Mouse (Mus musculus) layer of hippocampus, adult 2 months (tissue): Measurements from ENCODE around the gene Tbx21. TPM values are rescaled to one million over a fixed set of nuclear protein-coding genes. Genes with fewer than 3 reads are reported as not detected.

Experiments used
- DNase-seq, 2 experiments: peaks; one replicate each; pipeline ENCODE4 v3.0.0; 2022; ENCODE audit warnings: low spot score in 2 of 2
- H3K27ac ChIP-seq: fragments of 200-600 bp; 2 replicates; pipeline ENCODE4 v1.8.1; 2022
- H3K4me3 ChIP-seq: fragments of 200-600 bp; 2 replicates; pipeline ENCODE4 v1.8.1; 2022; ENCODE audit warnings: mild to moderate bottlenecking
- CTCF ChIP-seq: fragments of 200-600 bp; conservative IDR thresholded peaks from 2 replicates; pipeline ENCODE4 v1.8.1; 2022; ENCODE audit warnings: antibody characterized with exemption, mild to moderate bottlenecking, moderate library complexity
- total RNA-seq, 2 experiments: library from RNA; stranded (reverse); gene quantifications; 2 replicates each; pipeline ENCODE4 v1.2.3; 2021

Tbx21 gene
- total RNA-seq, 2 experiments from 2014 or later, result 0.17 to 0.23 TPM

GRCm38 (mm10) chr11:97145951-97146350 is 30.8 kb upstream of the Tbx21 start:
- no peak overlapping the region for H3K27ac ChIP-seq
- no peak overlapping the region for H3K4me3 ChIP-seq
- TF ChIP-seq CTCF, result no peak
- no peak for DNase-seq

GRCm38 (mm10) chr11:97145320-97145719 is 30.2 kb upstream of the Tbx21 start:
- no peak for TF ChIP-seq CTCF
- no peak overlapping the region for H3K27ac ChIP-seq
- H3K4me3 ChIP-seq, result no peak overlapping the region
- no peak for DNase-seq

- TF ChIP-seq CTCF, result no peak
- no peak for DNase-seq
- Histone ChIP-seq H3K27ac (no peak overlapping the region), H3K4me3 (no peak overlapping the region)
Measured at GRCm38 (mm10) chr11:97143196-97143900, 28.2 kb upstream of the Tbx21 start.

DNA sequence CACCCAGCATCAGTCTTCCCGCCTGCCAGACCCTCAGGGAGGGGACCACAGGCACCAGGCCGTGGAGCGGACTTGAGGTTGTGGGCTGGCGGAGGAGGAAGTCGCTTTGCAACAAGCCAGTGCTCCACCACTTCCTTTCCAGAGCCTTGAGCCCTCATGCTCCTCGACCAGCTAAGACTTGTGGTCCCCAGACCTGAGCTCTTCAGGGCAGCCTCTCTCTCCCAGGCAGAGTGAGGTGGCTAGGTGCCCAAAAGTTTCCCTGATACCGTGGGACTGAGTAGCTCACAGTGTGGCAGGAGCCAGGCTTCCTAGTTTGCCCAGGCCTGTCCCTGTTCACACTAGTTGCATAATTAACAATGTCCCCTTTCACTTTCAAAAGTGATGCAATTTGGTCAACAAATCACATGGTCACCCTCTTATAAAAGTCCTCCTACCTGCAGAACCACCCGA is 27.1 kb upstream of the Tbx21 start:
- Histone ChIP-seq H3K27ac (no peak overlapping the region), H3K4me3 (no peak overlapping the region)
- no peak for DNase-seq
- TF ChIP-seq CTCF, result no peak

- no peak overlapping the region for H3K4me3 ChIP-seq
- TF ChIP-seq CTCF, result no peak
- no peak overlapping the region for H3K27ac ChIP-seq
- no peak for DNase-seq
Measured at GRCm38 (mm10) chr11:97140811-97141210, 25.7 kb upstream of the Tbx21 start.

DNA sequence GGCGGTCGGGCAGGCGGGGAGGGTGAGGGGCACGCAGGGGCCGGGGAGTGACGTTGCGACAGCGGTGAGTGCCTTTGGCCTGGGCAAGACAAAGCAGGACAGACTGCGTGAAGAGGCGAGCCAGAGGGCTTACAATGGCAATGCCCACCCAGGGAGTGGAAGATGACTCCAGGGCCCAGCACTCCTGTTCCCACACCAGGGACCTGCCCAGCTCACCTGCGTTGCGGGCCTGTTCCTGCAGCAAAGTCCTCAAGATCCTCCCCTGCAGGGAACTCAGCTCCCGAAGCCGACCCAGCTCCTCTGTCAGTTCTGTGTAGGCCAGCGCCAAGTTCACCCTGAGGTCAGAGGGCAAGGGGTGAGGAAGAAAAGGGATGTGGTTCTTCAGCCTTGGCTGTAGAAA is 24.1 kb upstream of the Tbx21 start:
- DNase-seq, result no peak
- TF ChIP-seq CTCF, result no peak
- peak overlapping the region; percentile 46 for H3K4me3 ChIP-seq
- H3K27ac ChIP-seq, result peak overlapping the region; percentile 78

GRCm38 (mm10) chr11:97138554-97139226 is 23.6 kb upstream of the Tbx21 start:
- TF ChIP-seq CTCF, result no peak
- Histone ChIP-seq H3K27ac (peak overlapping the region; percentile 78), H3K4me3 (peak overlapping the region; percentile 46)
- DNase-seq, result no peak

DNA sequence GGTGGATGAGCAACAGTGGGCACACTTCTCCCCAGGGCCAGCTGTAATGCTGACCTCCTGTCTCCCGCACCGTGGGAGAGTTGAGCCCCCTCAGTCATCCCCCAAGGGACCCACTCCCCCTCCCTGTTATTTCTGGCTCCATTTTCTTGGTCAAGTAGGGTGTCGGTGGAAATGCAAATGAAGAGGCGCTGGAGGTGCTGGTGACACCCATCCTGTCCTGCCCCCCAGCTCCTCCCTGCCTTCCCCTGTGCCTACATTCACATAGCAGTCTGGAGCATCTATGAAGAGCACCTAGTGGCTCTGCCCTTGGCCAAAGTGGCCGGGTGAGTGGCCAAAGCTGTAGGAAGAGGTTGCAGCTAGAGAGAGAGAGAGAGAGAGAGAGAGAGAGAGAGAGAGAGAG is 18.1 kb upstream of the Tbx21 start:
- H3K4me3 ChIP-seq, result no peak overlapping the region
- TF ChIP-seq CTCF, result no peak
- DNase-seq, result no peak

DNA sequence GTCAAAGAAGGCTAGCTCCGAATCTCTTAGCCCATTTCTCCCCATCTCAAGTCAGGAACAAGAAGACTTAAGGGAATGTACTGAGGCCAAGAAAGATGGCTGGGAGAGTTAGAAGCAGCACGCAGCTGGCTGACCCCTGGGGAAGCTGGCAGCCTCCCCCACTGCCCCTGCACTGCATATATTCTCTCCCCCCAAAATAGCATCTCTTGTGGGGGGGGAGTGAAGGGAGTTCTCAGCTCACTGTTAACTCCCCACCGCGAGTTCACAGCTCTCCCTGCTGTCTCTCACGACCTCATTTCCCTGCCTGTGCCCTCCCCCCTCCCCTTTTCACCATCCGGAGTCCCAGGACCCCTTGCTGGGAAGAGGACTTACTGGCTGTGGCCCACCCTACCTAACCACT is 17.1 kb upstream of the Tbx21 start:
- H3K4me3 ChIP-seq, result no peak overlapping the region
- no peak for DNase-seq
- H3K27ac ChIP-seq, result no peak overlapping the region
- no peak for TF ChIP-seq CTCF

More for the DNA sequence above, 18.1 kb upstream of the Tbx21 start:
- H3K27ac ChIP-seq, result no peak overlapping the region

DNA sequence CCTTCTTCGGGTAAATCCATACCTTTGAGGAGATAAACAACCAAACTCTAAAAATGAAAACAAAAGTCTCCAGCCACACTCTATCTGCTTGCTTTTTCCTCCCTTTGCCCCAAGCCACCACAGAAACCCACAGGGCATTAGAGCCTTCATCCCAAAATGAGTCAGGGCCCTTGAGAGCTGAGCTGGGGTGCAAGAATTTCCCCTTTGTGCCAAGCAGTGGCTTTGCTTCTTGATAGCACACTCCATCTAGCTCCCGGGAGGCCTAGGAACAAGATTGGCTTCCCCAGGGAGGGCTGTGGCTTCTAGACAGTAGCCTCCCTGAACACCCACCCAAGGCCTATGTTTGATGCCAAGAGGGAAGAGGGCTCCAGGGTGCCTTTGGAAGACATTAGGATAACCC is 16.6 kb upstream of the Tbx21 start:
- Histone ChIP-seq H3K4me3 (no peak overlapping the region), H3K27ac (no peak overlapping the region)
- no peak for TF ChIP-seq CTCF
- DNase-seq, result no peak

DNA sequence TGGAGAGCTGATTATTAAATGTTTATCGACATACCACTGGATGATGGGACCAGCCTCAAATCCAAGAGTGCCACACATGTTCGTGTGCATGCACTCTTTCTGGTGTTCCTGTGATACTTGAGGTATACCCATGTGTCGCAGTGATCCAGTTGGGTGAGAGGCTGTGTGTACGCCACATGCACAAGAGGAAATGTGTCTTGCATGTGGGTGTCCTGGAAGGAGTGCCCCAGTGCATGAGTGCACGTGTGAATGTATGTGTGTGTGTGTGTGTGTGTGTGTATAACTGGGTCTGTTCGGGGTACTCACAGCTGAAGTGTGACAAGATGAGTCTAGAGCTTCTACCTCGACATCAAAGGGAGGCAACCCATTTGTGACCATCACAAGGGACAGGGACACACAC is 15.2 kb upstream of the Tbx21 start:
- Histone ChIP-seq H3K27ac (no peak overlapping the region), H3K4me3 (no peak overlapping the region)
- TF ChIP-seq CTCF, result no peak
- no peak for DNase-seq

DNA sequence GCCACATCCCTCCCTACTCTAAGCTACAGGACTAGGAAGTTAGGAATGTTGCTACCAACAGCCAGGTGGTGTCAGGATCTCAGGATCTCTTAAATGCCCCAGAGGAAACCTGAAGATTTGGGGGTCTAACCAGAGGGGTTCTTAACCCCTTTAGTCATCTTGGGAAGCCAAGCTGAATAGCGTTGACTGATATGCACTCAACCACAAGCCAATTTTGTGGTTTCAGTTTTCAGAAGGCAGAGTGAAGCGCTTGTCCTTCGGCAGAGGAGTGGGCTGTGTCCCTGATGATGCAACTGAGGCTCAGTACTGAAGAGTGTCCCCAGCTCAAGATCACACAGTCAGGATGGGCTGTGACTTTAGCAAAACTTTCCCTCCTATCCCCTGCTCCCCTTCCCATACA is 13.8 kb upstream of the Tbx21 start:
- no peak for TF ChIP-seq CTCF
- DNase-seq, result no peak
- no peak overlapping the region for H3K27ac ChIP-seq
- H3K4me3 ChIP-seq, result no peak overlapping the region

DNA sequence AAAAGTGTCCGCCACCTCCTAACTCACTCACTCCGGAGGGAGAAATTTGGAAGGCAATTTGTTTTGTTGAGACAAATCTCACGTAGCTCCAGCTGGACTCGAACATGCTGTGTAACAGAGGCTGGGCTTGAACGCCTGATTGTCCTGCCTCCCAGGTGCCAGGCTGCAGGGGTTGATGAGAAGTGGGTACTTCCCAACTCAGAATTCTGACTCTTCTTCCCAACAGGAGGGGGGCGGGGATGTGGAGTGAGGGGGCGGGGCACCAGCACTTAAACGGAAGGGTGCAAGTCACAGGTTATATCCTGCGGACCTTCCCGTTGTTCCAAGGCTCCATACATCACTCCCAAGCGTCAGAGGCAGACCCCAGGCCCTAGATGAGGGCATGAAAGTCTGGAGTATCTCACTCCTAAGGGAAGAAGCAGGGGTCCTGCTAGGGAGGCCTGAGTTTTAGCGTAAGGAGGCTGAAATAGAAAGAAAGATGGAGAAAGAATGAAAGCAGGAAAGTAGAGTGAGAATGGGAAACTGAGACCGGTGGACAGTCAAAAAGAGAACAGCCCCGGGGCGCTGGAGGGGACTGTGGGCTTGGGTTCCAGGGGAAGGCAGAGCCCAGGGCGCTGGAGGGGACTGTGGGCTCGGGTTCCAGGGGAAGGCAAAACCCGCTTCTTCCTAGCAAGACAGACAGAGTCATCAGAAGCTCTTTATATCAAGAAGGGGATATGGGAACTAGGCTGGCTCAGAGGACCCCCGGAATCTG is 12.5 kb upstream of the Tbx21 start:
- no peak for TF ChIP-seq CTCF
- DNase-seq, result no peak
- H3K4me3 ChIP-seq, result peak overlapping the region; percentile 54
- no peak overlapping the region for H3K27ac ChIP-seq
